Comparison of ENCODE assay signal across 29 mouse cellular contexts in genomic region chr5:121595758-121596157, GRCm38 (mm10). TPM values are rescaled to one million over a fixed set of nuclear protein-coding genes. Genes with fewer than 3 reads are reported as not detected.
A peak's percentile ranks its signal among the peaks of the same experiment; 100 is the strongest.
DNase-seq lines count a peak whose midpoint lies in the region; ATAC-seq and TF ChIP-seq lines count a peak whose summit lies in the region.
"Had no signal": no experiment of that assay in that cellular context is flagged by ENCODE, and none has a peak within 500 bp of the region (broad histone marks: within the 10 kb centered on the region; RNA-seq: fewer than 3 reads in every experiment).

No protein-coding gene starts in this region.

- H3K79me2 ChIP-seq in macrophage (ENCODE audit: inconsistent target), result peaks cover 25% of the 10 kb centered on the region

- H3K9me3 ChIP-seq in midbrain, embryonic 11.5 days (ENCODE audit: control insufficient read depth, low read length), result no peaks in the 10 kb centered on the region
- no peaks in the 10 kb centered on the region for H3K9me3 ChIP-seq in midbrain, postnatal 0 days (ENCODE audit: low read length)
- H3K9me3 ChIP-seq: embryonic facial prominence, embryonic 13.5 days; embryonic facial prominence, embryonic 15.5 days; forebrain, embryonic 10.5 days; forebrain, embryonic 12.5 days; G1E had no signal

- no peak overlapping the region for H3K27ac ChIP-seq in midbrain, embryonic 11.5 days (ENCODE audit: low read depth, low read length)
- H3K27ac ChIP-seq in midbrain, postnatal 0 days (ENCODE audit: low read depth, low read length), result no peak overlapping the region
- peak overlapping the region; percentile 96 for H3K27ac ChIP-seq in macrophage
- H3K27ac ChIP-seq: embryonic facial prominence, embryonic 13.5 days; embryonic facial prominence, embryonic 15.5 days; forebrain, embryonic 10.5 days; forebrain, embryonic 12.5 days had no signal

- intact Hi-C loops in heart, postnatal 14 days (cut with DNase I), result no loop called here

- H3K36me3 ChIP-seq in midbrain, embryonic 11.5 days (ENCODE audit: control insufficient read depth, insufficient read depth, low read length), result no peaks in the 10 kb centered on the region
- H3K36me3 ChIP-seq in midbrain, postnatal 0 days (ENCODE audit: insufficient read depth, low read length), result no peaks in the 10 kb centered on the region
- H3K36me3 ChIP-seq in macrophage (ENCODE audit: inconsistent target), result no peaks in the 10 kb centered on the region
- H3K36me3 ChIP-seq: embryonic facial prominence, embryonic 13.5 days; embryonic facial prominence, embryonic 15.5 days; forebrain, embryonic 10.5 days; forebrain, embryonic 12.5 days; G1E had no signal

- no peaks in the 10 kb centered on the region for H3K27me3 ChIP-seq in midbrain, embryonic 11.5 days (ENCODE audit: control insufficient read depth, insufficient read depth, low read length)
- no peaks in the 10 kb centered on the region for H3K27me3 ChIP-seq in midbrain, postnatal 0 days (ENCODE audit: insufficient read depth, low read length)
- H3K27me3 ChIP-seq: CH12.LX; embryonic facial prominence, embryonic 13.5 days; embryonic facial prominence, embryonic 15.5 days had no signal

- peak; percentile 88 for DNase-seq in heart, adult 11 months
- DNase-seq in heart, postnatal 14 days, result no peak
- DNase-seq in midbrain, embryonic 11.5 days (ENCODE audit: low spot score, missing footprints), result peak; percentile 26
- no peak for DNase-seq in midbrain, postnatal 0 days (ENCODE audit: low spot score)
- DNase-seq in gastrocnemius, postnatal 4 days (ENCODE audit: low spot score in 2 of 2), result no peak
- DNase-seq: adrenal gland, adult 2 months; adrenal gland, postnatal 10 days; adrenal gland, postnatal 25 days; B cell, adult 2 months; cerebellum, adult 11-12 months; cerebellum, adult 2 months; cerebellum, adult 9-11 months; cerebellum, postnatal 14 days; cerebellum, postnatal 36 days; embryo, embryonic 11 days had no signal

- WGBS in midbrain, embryonic 11.5 days, result 82% methylated on average over 6 of the region's 6 CpGs
- 83% methylated on average over 6 of the region's 6 CpGs for WGBS in midbrain, postnatal 0 days
- WGBS in macrophage (ENCODE audit: missing documents), result 93% methylated on average over 6 of the region's 6 CpGs

- no peak overlapping the region for H3K4me2 ChIP-seq in midbrain, embryonic 11.5 days
- no peak overlapping the region for H3K4me2 ChIP-seq in midbrain, postnatal 0 days (ENCODE audit: low read depth, low read length, poor library complexity, severe bottlenecking)
- H3K4me2 ChIP-seq: embryonic facial prominence, embryonic 13.5 days; embryonic facial prominence, embryonic 15.5 days; forebrain, embryonic 12.5 days had no signal

- H3K4me1 ChIP-seq in midbrain, embryonic 11.5 days (ENCODE audit: control insufficient read depth, insufficient read depth, low read length), result peaks cover 10% of the 10 kb centered on the region; the same call in 1 of the 2 replicates
- H3K4me1 ChIP-seq in midbrain, postnatal 0 days (ENCODE audit: insufficient read depth, low read length), result 0 out of 2 replicates have a peak, but pooled peaks cover 3% of the 10 kb centered on the region

- ATAC-seq in midbrain, embryonic 11.5 days (ENCODE audit: low FRiP score), result no peak
- ATAC-seq in midbrain, postnatal 0 days (ENCODE audit: low FRiP score), result no peak
- ATAC-seq: CD4-positive, CD25-positive, alpha-beta regulatory T cell, adult 4 months; forebrain, embryonic 14.5 days; forebrain, embryonic 16.5 days had no signal

- TF ChIP-seq CTCF in midbrain, postnatal 0 days (IDR thresholded peaks at IDR 0.05), result no peak

- H3K9ac ChIP-seq in midbrain, embryonic 11.5 days (ENCODE audit: low read length), result no peak overlapping the region
- no peak overlapping the region for H3K9ac ChIP-seq in midbrain, postnatal 0 days (replicated peaks; ENCODE audit: low read length, poor library complexity, severe bottlenecking)
- H3K9ac ChIP-seq: embryonic facial prominence, embryonic 13.5 days; embryonic facial prominence, embryonic 15.5 days; forebrain, embryonic 12.5 days had no signal

- no peak overlapping the region for H3K4me3 ChIP-seq in midbrain, embryonic 11.5 days (ENCODE audit: low read depth, low read length)
- no peak overlapping the region for H3K4me3 ChIP-seq in midbrain, postnatal 0 days (ENCODE audit: low read depth, low read length)
- no peak overlapping the region for H3K4me3 ChIP-seq in macrophage (ENCODE audit: inconsistent target)
- H3K4me3 ChIP-seq: embryonic facial prominence, embryonic 13.5 days; embryonic facial prominence, embryonic 15.5 days; erythroblast, embryonic 14.5 days; forebrain, embryonic 10.5 days; forebrain, embryonic 12.5 days had no signal

RNA-seq across cellular contexts. Expression of gene Aldh2, which starts 2.1 kb away (rescaled TPM):
- 100 to 1,000 TPM; 133 to 162 TPM for total RNA-seq in heart, postnatal 14 days (2021)
- polyA plus RNA-seq in midbrain, embryonic 11.5 days (2014; fragmentation: Nextera tagmentation; extraction: Ambion mirVana), result 53.3 and 54.9 TPM in 2 replicates
- 104 TPM in 2 replicates for total RNA-seq in midbrain, postnatal 0 days (2014; rRNA removed)
- 139 and 147 TPM in 2 replicates for polyA plus RNA-seq in midbrain, postnatal 0 days (2015; fragmentation: Nextera tagmentation; extraction: Ambion mirVana)
- total RNA-seq in macrophage (2018; cell fraction: chromatin; rRNA removed), result 100 to 1,000 TPM in 12 of 26 experiments, 10 to 100 TPM in 14; 16.2 to 301 (median 89.5) TPM
- total RNA-seq in macrophage (2018; cell fraction: cytosol; rRNA removed), result 100 to 1,000 TPM; 255 to 881 (median 507) TPM
- total RNA-seq in macrophage (2018; cell fraction: nucleus; rRNA removed), result 100 to 1,000 TPM in 24 of 26 experiments, 10 to 100 TPM in 2; 77.6 to 391 (median 161) TPM
- polyA plus RNA-seq in macrophage (2018), result 566 to 1,134 TPM (median 980 TPM) in 3 replicates
- total RNA-seq in gastrocnemius, postnatal 4 days (2021), result 100 to 1,000 TPM; 140 to 143 TPM

RNA-seq across cellular contexts. Expression of gene Acad12, which starts 23.0 kb away (rescaled TPM):
- total RNA-seq in heart, postnatal 14 days (2021), result 10 to 100 TPM; 39.8 to 41.0 TPM
- polyA plus RNA-seq in midbrain, embryonic 11.5 days (2014; fragmentation: Nextera tagmentation; extraction: Ambion mirVana), result 1.5 TPM in 2 replicates
- total RNA-seq in midbrain, postnatal 0 days (2014; rRNA removed), result 2.0 and 2.1 TPM in 2 replicates
- 1.8 and 2.1 TPM in 2 replicates for polyA plus RNA-seq in midbrain, postnatal 0 days (2015; fragmentation: Nextera tagmentation; extraction: Ambion mirVana)
- 10 to 100 TPM in 13 of 26 experiments, 1 to 10 TPM in 13; 1.2 to 35.3 (median 10.2) TPM for total RNA-seq in macrophage (2018; cell fraction: chromatin; rRNA removed)
- 10 to 100 TPM in 7 of 26 experiments, 1 to 10 TPM in 19; 3.9 to 16.8 (median 8.9) TPM for total RNA-seq in macrophage (2018; cell fraction: cytosol; rRNA removed)
- 10 to 100 TPM in 7 of 26 experiments, 1 to 10 TPM in 19; 1.4 to 26.2 (median 6.9) TPM for total RNA-seq in macrophage (2018; cell fraction: nucleus; rRNA removed)
- 6.2 to 10.9 TPM (median 7.4 TPM) in 3 replicates for polyA plus RNA-seq in macrophage (2018)
- 10 to 100 TPM; 10.6 to 11.5 TPM for total RNA-seq in gastrocnemius, postnatal 4 days (2021)

RNA-seq across cellular contexts. Expression of gene Mapkapk5, which starts 50.1 kb away (rescaled TPM):
- 10 to 100 TPM; 60.7 to 61.7 TPM for total RNA-seq in heart, postnatal 14 days (2021)
- polyA plus RNA-seq in midbrain, embryonic 11.5 days (2014; fragmentation: Nextera tagmentation; extraction: Ambion mirVana), result 52.1 and 53.5 TPM in 2 replicates
- total RNA-seq in midbrain, postnatal 0 days (2014; rRNA removed), result 72.7 and 78.0 TPM in 2 replicates
- 45.3 and 45.8 TPM in 2 replicates for polyA plus RNA-seq in midbrain, postnatal 0 days (2015; fragmentation: Nextera tagmentation; extraction: Ambion mirVana)
- total RNA-seq in macrophage (2018; cell fraction: chromatin; rRNA removed), result 100 to 1,000 TPM in 21 of 26 experiments, 10 to 100 TPM in 5; 56.6 to 217 (median 135) TPM
- 10 to 100 TPM; 47.7 to 81.1 (median 59.5) TPM for total RNA-seq in macrophage (2018; cell fraction: cytosol; rRNA removed)
- 10 to 100 TPM; 38.5 to 94.3 (median 69.0) TPM for total RNA-seq in macrophage (2018; cell fraction: nucleus; rRNA removed)
- polyA plus RNA-seq in macrophage (2018), result 51.6 to 103 TPM (median 67.2 TPM) in 3 replicates
- total RNA-seq in gastrocnemius, postnatal 4 days (2021), result 10 to 100 TPM; 79.0 to 81.4 TPM

RNA-seq across cellular contexts. Expression of gene Adam1a, which starts 50.5 kb away (rescaled TPM):
- 1 to 10 TPM; 3.4 to 3.5 TPM for total RNA-seq in heart, postnatal 14 days (2021)
- 2.2 and 3.0 TPM in 2 replicates for polyA plus RNA-seq in midbrain, embryonic 11.5 days (2014; fragmentation: Nextera tagmentation; extraction: Ambion mirVana)
- total RNA-seq in midbrain, postnatal 0 days (2014; rRNA removed), result 17.0 and 21.0 TPM in 2 replicates
- 1.8 and 2.4 TPM in 2 replicates for polyA plus RNA-seq in midbrain, postnatal 0 days (2015; fragmentation: Nextera tagmentation; extraction: Ambion mirVana)
- 10 to 100 TPM in 24 of 26 experiments, 1 to 10 TPM in 2; 7.8 to 42.6 (median 23.9) TPM for total RNA-seq in macrophage (2018; cell fraction: chromatin; rRNA removed)
- total RNA-seq in macrophage (2018; cell fraction: cytosol; rRNA removed), result 1 to 10 TPM in 4 of 26 experiments, under 1 TPM in 22; 0.09 to 1.9 (median 0.30) TPM
- 10 to 100 TPM in 17 of 26 experiments, 1 to 10 TPM in 9; 6.1 to 29.4 (median 13.1) TPM for total RNA-seq in macrophage (2018; cell fraction: nucleus; rRNA removed)
- polyA plus RNA-seq in macrophage (2018), result 0.40 to 1.5 TPM (median 0.95 TPM) in 3 replicates
- 1 to 10 TPM; 4.3 to 5.7 TPM for total RNA-seq in gastrocnemius, postnatal 4 days (2021)

RNA-seq across cellular contexts. Expression of gene Gm42878, which starts 50.5 kb away (rescaled TPM):
- total RNA-seq in heart, postnatal 14 days (2021), result not detected
- not detected in 2 replicates for polyA plus RNA-seq in midbrain, embryonic 11.5 days (2014; fragmentation: Nextera tagmentation; extraction: Ambion mirVana)
- 0.71 TPM in 1 of 2 replicates, not detected in the other for total RNA-seq in midbrain, postnatal 0 days (2014; rRNA removed)
- polyA plus RNA-seq in midbrain, postnatal 0 days (2015; fragmentation: Nextera tagmentation; extraction: Ambion mirVana), result not detected in 2 replicates
- total RNA-seq in macrophage (2018; cell fraction: chromatin; rRNA removed), result 1 to 10 TPM in 12 of 26 experiments, not detected in 14; 1.2 to 5.3 (median 1.9) TPM
- under 1 TPM in 14 of 26 experiments, not detected in 12; 0.07 to 0.77 (median 0.18) TPM for total RNA-seq in macrophage (2018; cell fraction: cytosol; rRNA removed)
- total RNA-seq in macrophage (2018; cell fraction: nucleus; rRNA removed), result 1 to 10 TPM in 4 of 26 experiments, under 1 TPM in 3, not detected in 19; 0.83 to 2.1 (median 1.0) TPM
- polyA plus RNA-seq in macrophage (2018), result 0.11 to 0.26 TPM in 2 of 3 replicates, not detected in the other
- not detected for total RNA-seq in gastrocnemius, postnatal 4 days (2021)
- total RNA-seq: adrenal gland, adult 2 months; adrenal gland, postnatal 25 days; adrenal gland, postnatal 4 days; common myeloid progenitor, adult 5-6 weeks; G1E had no signal
- polyA plus RNA-seq: adrenal gland, adult 2 months; CD4-positive, CD25-positive, alpha-beta regulatory T cell, adult 4 months; embryonic facial prominence, embryonic 11.5 days; embryonic facial prominence, embryonic 13.5 days; embryonic facial prominence, embryonic 15.5 days; erythroblast, embryonic 14.5 days; forebrain, embryonic 10.5 days; forebrain, embryonic 12.5 days; forebrain, embryonic 14.5 days; forebrain, embryonic 16.5 days; G1E had no signal

Comparison
In these comparisons a context has a peak if more than half of its experiments do, and no peak if none do; other contexts are left out.
1. DNase-seq: peak in heart, adult 11 months (single experiment) and midbrain, embryonic 11.5 days (single experiment); none in heart, postnatal 14 days (0 of 2), midbrain, postnatal 0 days (single experiment) and gastrocnemius, postnatal 4 days (0 of 2).